Mouse (Mus musculus): ENCODE measurements around the gene Uhrf1bp1l.
A peak's percentile ranks its signal among the peaks of the same experiment; 100 is the strongest.

Uhrf1bp1l gene

DNA sequence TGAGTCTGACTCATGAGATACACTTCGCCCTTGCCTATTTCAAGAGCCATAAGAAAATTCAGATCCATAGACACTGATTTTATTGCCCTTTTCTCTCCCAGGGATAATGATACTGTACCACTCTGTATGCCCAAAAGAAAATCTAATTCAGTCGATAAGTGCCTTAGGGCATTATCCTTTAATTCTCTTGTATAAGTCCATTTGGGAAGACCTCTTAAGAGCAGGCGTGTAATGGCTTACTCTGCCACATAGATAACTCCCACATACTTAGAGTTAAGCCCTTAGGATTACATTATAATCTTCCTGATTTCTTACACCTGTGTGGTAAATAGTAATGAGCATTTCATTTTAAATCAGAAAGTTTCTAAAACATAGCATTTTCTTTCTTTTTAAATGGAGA lies 1.8 kb downstream of the Uhrf1bp1l start:
- DNase-seq: no peak

DNA sequence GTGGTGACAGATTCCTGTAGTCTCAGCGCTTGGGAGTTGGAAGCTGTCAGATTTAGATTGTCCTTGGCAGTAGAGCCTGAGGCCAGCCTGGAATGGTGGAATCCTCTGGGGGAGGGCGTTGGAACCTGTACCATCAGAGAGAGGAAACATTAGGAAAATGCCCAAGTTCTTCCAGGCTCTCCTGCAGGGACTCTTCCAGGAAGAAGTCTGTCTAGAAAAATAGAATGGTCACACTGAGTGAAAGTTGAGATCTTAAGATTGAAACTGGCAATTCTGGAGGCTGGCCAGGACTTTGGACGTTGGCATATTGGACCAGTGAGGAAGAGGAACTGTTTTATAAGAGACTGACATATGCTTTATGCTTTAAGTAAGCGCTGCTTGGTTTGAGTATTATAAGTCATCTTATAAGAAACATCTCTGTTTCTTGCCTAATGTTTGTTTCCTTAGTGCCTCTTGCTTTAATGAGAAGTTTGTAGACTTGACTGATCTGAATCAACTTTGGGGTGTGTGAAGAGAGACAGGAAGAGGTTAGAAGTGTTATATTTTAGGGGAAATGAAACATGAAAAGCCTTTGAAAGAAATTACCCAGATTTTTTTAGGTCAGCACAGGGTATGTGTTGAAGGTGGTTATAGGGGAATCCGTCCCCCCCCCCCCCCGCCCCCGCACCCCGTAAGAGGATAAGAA lies 2.6 kb downstream of the Uhrf1bp1l start:
- DNase-seq: no peak

GRCm38 (mm10) chr10:89747911-89748310 lies 3.1 kb downstream of the Uhrf1bp1l start:
- DNase-seq: no peak

DNA sequence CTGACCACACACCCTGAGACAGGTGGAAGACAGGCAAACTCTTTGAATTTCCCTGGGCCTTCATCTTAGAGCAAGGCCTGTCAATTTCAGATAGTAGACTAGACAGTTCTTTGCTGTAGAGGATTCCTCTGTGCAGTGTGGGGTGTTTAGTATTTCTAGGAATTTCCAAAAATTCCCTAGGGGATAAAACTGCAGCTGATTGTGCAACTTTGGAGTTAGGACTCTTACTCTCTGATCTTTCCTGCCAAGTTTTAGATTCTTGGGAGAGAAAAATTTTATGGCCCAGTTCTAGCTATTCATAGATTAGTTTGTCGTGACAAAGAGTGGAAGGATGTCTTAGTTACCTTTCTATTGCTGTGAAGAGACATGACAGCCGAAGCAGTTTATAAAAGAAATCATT lies 3.8 kb downstream of the Uhrf1bp1l start:
- no peak for DNase-seq

DNA sequence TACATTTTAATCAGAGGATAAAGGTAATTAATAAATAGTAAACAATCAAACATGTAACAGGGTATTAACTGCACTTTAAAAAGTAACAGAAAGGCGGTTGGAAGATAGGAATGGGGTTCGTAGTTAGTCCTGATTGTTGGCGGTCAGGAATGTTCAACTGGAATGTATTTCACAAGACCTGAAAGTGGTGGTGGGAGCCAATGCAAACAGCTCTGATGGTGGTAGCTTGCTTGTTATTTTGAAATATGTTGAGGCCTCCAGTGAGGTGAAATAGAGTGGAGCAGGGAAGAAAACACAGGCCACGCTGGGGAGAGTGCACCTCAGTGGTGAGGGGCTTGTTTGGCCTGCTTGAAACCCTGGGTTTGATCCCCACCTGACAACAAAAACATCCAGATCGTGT lies 6.3 kb downstream of the Uhrf1bp1l start:
- DNase-seq: no peak

DNA sequence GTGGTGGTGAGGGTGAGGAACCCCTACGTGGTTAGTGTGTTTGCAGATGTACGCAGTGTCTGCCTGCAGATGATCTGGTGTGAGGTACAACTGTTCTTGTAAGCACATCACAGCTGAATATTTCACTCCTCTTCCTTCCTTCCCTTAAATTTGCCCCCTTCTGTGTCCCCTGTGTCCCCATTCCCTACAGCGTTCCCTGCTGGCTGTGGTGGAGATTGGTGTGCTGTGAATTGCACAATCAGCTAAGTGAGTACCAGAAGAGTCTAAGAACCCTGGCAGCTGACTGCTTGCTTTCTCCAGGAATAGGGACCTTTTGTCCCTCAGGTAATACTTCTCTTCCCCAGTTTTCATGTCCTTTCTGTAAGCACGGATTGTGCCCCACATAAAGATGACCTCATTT lies 10.4 kb downstream of the Uhrf1bp1l start:
- DNase-seq: no peak

DNA sequence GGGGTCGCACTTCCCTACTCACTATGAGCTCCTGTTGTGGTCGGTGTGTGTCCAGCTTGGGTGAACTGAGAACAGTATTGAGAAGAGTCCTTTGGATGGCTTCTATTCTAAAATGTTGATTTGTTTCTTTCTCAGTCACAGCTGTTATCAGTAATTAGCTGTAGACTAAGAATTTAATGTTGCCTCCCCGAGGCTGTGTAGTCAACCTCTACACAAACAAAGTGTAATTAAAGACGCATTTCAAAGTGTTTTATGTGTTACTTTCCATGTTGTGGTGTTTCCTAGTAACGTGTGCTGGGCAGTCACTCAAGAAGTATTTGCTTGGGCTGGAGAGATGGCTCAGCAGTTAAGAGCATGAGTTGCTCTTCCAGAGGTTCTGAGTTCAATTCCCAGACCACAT lies 16.0 kb downstream of the Uhrf1bp1l start:
- DNase-seq: no peak

- DNase-seq: no peak
Observed at GRCm38 (mm10) chr10:89764457-89765121, 19.8 kb downstream of the Uhrf1bp1l start.

DNA sequence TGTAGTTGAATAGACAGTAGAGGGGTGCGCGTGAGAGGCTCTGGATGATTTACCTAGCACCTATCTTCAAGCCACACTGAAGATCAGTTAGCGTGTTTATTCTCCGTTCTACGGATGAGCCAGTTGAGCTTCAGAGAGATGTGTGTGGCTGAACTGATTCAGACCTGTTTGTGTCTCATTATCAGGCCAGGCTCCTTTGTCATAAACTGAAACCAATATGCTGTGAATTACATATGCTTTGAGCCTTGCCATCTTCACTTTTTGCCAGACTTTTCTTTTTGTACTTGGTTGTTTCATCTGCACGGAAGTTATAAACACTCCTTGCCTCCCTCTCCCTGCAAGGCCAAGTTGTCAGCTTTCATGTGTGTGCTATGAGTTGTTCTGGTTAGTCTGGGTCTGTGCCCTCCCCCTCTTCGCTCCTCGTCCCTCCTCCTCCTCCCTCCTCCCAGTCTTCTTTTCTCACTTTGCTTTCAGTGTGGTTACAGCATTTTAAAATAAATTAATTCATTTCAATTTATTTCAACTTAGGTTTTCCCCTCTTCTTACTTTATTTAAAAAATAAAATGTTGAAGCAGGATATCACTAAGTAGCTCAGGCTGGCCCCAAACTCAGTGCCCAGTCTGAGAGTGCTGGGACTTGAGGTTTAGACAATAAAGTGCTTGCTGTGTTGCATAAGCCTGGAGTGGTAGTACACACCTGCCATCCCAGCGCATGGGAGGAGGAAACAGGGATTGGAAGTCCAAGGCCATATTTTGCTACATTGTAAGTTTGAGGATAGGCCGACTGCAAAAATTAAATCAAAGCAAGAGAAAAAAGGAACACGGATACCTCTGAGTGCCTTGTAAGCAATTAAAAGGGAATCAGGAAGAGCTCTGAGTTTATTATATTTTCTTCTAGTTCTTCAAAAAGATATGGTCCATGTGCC lies 21.3 kb downstream of the Uhrf1bp1l start:
- peak in 1 of 2 experiments; percentile 30 for DNase-seq

DNA sequence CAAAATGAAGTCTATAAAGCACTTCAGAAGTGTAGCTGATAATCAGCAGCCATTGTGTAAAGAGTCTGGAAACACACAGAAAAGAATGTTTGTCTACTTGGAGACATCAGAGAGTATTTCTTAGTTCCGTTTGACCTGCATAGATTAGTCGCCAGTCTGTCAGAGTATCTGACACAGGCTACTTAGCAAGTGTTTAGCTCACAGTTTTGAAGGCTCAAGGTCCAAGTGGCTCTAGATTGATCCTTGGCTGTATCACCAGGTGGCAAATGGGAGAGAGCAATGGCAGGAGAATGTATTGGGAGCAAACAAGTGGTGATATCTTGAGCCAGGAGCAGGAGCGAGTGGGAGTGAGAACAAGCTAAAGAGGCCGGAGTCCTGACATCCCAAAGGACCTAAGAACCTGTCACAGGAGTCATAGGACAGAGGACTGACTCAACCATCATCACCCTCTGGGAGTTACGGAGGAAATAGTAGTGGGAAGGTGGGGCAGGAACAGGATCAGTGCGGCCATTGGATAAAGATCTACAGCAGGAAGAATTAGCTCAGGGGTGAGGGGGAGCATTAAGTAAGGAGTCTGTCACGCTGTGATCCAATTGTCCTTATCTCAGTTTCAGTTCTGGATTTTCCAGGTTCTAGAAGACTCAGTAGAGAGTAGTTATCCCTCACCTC lies 23.7 kb downstream of the Uhrf1bp1l start:
- DNase-seq: no peak

- no peak for DNase-seq
Observed at GRCm38 (mm10) chr10:89769096-89769495, 24.3 kb downstream of the Uhrf1bp1l start.

DNA sequence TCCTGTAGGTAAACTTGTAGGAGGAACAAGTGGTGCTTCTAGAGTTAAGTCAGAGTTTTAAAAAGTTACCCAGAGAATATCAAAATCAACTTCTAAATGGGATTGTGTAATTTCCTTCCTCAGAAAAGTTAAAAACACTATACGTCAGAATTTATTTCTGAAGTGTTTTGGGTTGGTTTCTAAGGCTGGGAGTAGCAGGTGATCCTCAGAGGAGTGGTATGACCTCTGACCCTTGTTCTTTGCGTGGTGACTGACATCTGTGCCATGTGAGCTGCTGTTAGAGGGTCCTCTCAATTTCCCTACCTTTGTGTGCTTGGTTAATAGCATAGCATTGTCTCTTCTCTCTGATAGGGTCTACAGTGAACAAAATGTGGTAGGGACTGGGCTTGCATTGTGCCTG lies 27.1 kb downstream of the Uhrf1bp1l start:
- no peak for DNase-seq

- DNase-seq: no peak
Observed at GRCm38 (mm10) chr10:89776029-89776428, 31.2 kb downstream of the Uhrf1bp1l start.

DNA sequence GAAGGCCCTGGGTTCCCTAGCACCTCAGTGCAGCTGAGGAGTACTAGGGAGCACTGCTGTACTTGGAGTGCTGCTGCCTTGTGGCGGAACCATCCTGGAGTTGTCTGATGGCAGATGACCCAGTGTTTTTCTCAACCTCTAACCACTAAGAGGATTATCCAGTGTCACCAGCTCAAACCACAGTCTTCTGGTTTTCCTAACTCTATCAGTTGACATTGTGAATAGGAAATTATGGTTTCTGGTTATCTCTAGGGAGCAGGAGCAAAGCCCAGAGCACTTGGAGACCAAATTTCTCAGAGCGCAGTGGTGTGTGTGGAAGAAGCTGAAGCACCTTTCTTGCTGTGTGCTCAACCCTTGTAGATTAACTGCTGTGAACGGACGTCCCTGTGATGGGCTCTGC lies 47.1 kb downstream of the Uhrf1bp1l start:
- DNase-seq: no peak

DNA sequence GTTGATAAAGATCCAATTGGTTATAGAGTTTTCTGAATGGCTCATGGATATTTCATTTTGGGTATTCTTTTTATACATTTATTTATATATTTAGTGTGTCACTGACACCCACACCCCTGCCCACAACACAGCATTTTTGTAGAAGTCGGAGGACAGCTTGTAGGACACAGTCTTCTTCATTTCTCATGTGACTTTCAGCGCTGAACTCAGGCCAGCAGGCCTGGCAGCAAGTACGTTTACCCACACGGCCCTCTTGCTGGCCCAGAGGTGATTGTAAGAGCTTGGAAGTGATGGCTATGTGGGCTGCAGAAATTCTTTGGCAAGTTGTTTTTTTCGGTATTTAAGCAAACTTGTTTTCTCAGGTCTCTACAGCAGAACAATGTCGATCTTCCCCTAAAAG lies 49.3 kb downstream of the Uhrf1bp1l start:
- DNase-seq: no peak

DNA sequence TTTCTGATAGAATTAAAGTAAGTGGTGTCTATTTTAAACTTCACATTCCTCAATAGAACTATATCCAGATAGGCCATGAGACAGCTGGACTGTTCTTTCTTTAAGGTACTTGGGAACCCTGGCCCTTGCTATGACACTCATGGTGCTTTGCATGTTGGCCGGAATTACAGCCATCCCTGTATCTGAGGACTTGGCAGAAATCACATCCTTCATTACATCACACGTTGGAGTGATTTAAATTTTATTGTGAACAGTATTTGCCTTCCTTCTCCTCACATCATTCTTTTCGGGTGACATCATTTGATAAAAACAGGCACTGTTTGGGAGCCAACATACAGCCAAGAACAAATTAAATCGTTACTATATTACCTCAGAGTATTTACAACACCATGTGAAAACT lies 74.4 kb downstream of the Uhrf1bp1l start:
- no peak for DNase-seq

DNA sequence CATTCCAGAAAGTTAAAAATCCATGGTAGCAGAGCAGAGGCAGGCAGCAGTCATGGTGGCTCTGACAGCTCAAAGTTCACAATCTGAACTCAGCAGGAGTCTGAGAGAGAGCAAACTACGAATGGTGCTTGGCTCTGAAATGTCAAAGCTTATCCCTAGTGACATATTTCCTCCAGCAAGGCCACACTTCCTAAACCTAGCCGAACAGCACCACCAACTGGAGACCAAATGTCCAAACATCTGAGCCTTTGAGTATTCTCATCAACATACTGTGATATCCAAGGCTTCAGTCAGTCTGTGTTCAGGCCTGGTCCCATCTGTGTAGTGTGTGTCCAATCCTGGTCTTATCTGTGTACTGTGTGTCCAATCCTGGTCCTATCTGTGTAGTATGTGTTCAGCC lies 79.1 kb downstream of the Uhrf1bp1l start:
- no peak for DNase-seq

DNA sequence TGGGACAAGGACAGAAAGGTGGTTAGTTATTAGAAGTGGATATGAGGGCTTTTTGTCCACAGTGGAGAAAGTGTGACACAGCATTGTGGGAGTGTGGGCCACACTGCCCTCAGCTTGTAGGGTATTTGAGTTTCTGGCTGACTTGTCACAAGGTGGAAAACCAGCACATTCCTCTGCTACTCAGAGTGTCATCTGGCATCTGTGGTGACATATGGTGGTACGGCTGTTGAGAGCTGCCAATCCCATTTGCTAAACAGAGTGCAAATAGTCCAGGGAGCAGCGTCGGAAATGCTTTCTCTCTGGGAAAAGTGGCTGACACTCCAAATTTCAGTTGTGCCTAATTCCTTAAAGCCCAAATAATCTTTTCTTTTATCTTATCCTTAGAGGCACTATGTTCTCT lies 82.1 kb downstream of the Uhrf1bp1l start:
- DNase-seq: no peak

DNA sequence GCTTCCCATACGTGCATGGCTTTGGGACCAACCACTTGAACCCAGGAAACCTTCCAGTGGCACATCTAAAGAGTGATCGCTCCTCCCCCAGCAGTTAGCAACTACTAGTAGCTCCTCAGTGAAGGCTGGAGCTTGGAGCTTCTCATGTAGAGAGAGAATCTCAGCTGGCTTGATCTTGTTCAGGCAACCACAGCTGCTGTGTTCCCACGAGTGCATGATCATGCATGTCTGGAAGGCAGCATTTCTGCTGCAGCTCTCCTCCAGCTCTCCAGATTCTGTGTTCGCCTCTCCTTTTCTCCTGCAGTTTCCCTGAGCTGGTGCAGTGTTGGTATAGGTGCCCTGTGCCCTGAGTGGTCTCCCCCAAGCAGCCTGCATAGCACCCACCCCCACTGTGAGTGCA lies 87.5 kb downstream of the Uhrf1bp1l start:
- no peak for DNase-seq

DNA sequence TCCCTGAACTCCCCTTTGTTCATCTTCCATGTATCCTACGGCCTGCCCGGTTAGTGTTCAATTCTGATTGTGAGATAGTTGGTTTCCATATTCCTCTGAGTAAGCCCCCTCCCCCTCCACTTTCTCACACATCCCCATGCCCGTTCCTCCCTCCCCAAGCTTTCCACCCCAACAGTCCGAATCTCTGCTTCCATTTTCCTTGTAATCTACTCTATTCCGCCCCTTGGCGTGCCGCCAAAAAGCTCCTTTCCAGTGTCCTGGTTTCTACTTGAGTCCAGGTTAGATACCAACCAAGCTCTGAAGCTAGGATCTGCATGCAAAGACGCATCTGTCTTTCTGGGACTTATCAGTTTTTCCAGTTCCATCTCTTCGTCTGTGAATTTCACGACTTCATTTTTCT lies 88.4 kb downstream of the Uhrf1bp1l start:
- no peak for DNase-seq

GRCm38 (mm10) chr10:89837476-89837875 lies 92.7 kb downstream of the Uhrf1bp1l start:
- DNase-seq: no peak

DNA sequence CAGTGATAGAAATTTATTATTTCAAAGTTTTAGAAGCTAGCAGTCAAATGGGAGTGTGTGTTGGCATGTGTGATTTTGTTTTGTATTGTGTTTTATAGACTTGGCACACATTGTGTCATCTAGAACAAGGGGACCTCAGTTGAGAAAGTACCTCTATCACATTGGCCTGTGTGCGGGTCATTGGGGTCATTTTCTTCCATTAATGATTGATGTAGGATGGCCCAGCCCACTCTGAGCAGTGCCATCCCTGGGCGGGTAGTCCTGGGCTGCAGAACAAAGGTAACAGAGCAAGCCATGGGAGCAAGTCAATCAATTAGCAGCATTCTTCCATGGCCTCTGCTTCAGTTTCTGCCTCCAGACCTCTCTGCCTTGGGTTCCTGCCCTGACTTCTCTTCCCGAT lies 94.0 kb downstream of the Uhrf1bp1l start:
- no peak for DNase-seq

GRCm38 (mm10) chr10:89850951-89851350 lies 106.2 kb downstream of the Uhrf1bp1l start:
- no peak for DNase-seq
